Mouse (Mus musculus): ENCODE results near the gene Tpgs1. TPM values are rescaled to one million over a fixed set of nuclear protein-coding genes. Genes with fewer than 3 reads are reported as not detected.

Gene Tpgs1
- 54.6 and 58.9 TPM in 2 replicates for polyA plus RNA-seq (2015; fragmentation: Nextera tagmentation; extraction: Ambion mirVana)

DNA sequence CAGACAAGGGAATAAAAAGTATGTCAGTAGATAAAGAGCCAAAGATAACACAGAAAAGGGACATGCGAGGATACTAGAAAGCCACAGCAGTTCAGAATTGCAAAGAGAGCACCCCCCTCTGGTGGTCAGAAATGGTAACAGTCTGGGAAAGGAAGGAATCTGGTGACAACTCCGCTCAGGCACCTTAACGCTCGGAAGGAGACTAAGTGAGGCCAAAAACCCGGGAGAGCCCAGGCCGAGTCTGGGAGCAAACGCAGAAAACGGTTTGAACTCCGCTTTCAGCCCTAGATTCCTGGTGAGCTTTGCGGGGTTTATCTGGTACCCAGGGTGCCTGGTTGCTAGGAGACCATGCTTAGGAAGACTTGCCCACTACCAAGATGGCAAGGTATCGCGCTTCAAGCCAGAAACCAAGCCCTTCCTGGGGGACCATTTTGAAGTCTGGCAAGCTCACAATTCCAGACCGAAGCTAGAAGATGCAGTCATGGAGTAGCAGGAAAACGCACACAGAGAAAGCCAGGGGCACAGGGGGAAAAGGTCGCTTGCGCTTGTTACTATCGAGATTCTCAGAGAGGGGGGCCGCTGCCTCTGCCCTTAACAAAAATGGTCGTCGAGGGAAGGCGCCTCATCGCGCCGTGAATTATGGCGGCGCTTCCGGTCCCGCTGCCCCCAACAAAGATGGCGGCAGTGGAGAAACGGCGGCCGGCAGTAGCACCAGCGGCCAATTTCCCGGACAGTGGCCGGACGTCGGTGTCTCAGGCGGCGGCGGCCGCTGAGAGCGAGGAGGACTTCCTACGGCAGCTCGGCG lies at the start of gene Tpgs1:
Gene Tpgs1 (plus strand): TSS at position 599 of the 805 bp plus-strand sequence.
- peaks cover 16% of the 10 kb centered on the region for H3K4me1 ChIP-seq
- under 1% methylated on average over 45 of the region's 45 CpGs for WGBS

DNA sequence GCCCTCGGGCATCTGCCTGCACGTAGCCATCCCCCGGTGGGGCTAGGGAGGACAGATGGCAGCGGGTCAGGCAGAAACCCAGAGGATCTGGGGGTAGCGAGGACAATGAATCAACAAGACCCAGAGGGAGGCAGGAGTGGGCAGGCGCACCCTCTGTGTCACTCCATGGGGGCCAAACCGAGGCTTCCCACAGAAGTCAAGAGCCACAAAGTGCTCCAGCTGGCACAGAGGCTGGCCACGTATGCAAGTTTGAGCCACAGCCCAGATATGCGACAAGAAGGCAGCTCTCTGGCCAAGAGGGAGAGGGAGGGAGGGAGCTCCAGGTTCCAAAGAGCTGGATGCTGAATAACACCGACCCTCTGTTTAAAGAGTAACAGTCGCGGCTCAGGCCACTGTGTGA lies 45.2 kb upstream of the Tpgs1 start:
- no peak overlapping the region for H3K27ac ChIP-seq
- H3K9ac ChIP-seq: no peak overlapping the region
- no peak overlapping the region for H3K4me3 ChIP-seq
- 79% methylated on average over 12 of the region's 12 CpGs for WGBS
- ATAC-seq (ENCODE audit: insufficient number of reproducible peaks, low FRiP score, low TSS enrichment, low read depth): no peak
- H3K27me3 ChIP-seq: no peaks in the 10 kb centered on the region
- no peaks in the 10 kb centered on the region for H3K36me3 ChIP-seq
- H3K4me2 ChIP-seq: no peak overlapping the region
- no peaks in the 10 kb centered on the region for H3K9me3 ChIP-seq
- no peaks in the 10 kb centered on the region for H3K4me1 ChIP-seq

More for the DNA sequence above, at the start of gene Tpgs1:
- peak within 1 kb of the TSS; percentile 91 for H3K27ac ChIP-seq
- H3K27me3 ChIP-seq: no peaks in the 10 kb centered on the region
- H3K4me3 ChIP-seq: peak within 1 kb of the TSS; percentile 67
- H3K9me3 ChIP-seq: no peaks in the 10 kb centered on the region
- peaks cover 19% of the 10 kb centered on the region for H3K36me3 ChIP-seq
- H3K4me2 ChIP-seq: peak within 1 kb of the TSS; percentile 85
- ATAC-seq (ENCODE audit: insufficient number of reproducible peaks, low FRiP score, low TSS enrichment, low read depth): peak; percentile 70
- H3K9ac ChIP-seq: peak within 1 kb of the TSS; percentile 64

DNA sequence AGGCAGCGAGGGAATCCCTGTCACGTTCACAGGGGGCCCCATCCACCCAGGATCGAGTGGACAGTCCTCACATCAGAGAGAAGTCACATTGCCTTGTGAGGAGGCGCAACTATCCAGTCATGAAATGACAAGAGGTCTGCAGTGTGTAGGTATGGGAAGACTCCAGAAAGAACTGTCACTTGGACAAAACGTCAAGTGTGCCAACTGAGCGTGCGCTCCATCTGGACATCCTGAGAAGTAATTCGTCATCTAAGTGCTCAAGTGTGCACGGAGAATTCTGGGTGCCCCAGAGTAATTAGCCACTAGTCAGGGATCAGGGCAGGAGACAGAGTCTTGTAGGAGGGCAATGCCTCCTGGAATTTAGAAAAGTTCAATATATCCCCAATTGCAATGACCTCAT lies 43.8 kb upstream of the Tpgs1 start:
- no peak for ATAC-seq (ENCODE audit: insufficient number of reproducible peaks, low FRiP score, low TSS enrichment, low read depth)
- H3K9me3 ChIP-seq: no peaks in the 10 kb centered on the region
- no peaks in the 10 kb centered on the region for H3K4me1 ChIP-seq
- no peak overlapping the region for H3K4me3 ChIP-seq
- 81% methylated on average over 9 of the region's 9 CpGs for WGBS
- H3K36me3 ChIP-seq: no peaks in the 10 kb centered on the region
- H3K9ac ChIP-seq: no peak overlapping the region
- no peaks in the 10 kb centered on the region for H3K27me3 ChIP-seq
- no peak overlapping the region for H3K4me2 ChIP-seq
- no peak overlapping the region for H3K27ac ChIP-seq

DNA sequence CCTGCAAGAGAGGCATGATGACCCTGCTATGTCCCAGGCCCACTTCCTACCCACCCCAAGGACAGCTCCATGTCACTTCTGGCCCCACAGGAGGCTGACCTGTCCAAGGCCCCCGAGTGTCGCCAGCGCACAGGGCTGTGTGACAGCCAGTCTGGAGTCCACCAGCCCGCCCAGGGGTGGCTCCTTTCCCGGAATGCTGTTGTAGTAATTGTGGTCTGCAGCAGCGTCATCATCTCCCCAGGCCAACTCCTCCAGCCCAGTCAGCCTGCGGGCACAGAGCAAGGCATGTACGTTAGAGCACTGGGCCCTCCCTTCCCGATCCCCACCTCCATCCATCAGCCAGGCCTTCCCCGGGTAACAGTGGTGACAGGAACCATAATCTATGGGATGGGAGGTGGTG lies 43.0 kb upstream of the Tpgs1 start:
- Histone ChIP-seq H3K27ac (no peak overlapping the region), H3K36me3 (no peaks in the 10 kb centered on the region), H3K9me3 (no peaks in the 10 kb centered on the region), H3K27me3 (no peaks in the 10 kb centered on the region), H3K4me1 (no peaks in the 10 kb centered on the region), H3K4me3 (no peak overlapping the region), H3K4me2 (no peak overlapping the region), H3K9ac (no peak overlapping the region)
- no peak for ATAC-seq (ENCODE audit: insufficient number of reproducible peaks, low FRiP score, low TSS enrichment, low read depth)
- WGBS: 82% methylated on average over 10 of the region's 10 CpGs

DNA sequence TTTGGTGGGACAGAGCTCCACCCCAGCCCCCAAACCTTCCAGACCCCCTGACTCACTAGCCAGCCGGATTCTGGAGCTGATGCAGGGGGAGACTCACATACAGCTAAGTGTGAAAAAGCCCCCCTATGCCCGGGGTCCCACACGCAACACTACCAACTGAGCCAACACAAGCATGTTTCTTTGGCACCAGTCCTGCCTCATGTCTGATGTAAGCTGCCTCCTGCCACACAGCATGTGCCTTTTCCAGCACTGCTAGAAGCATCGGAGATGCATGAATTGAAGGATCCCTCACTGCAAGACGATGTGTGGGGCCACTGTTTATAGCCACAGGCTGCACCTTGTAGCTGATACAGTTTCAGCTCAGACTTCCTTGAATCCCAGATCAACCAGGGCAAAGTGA lies 40.8 kb upstream of the Tpgs1 start:
- no peaks in the 10 kb centered on the region for H3K4me1 ChIP-seq
- WGBS: 83% methylated on average over 5 of the region's 5 CpGs
- no peaks in the 10 kb centered on the region for H3K27me3 ChIP-seq
- no peak overlapping the region for H3K4me2 ChIP-seq
- H3K9ac ChIP-seq: no peak overlapping the region
- H3K9me3 ChIP-seq: no peaks in the 10 kb centered on the region
- no peak overlapping the region for H3K4me3 ChIP-seq
- H3K36me3 ChIP-seq: no peaks in the 10 kb centered on the region
- no peak for ATAC-seq (ENCODE audit: insufficient number of reproducible peaks, low FRiP score, low TSS enrichment, low read depth)
- H3K27ac ChIP-seq: no peak overlapping the region

DNA sequence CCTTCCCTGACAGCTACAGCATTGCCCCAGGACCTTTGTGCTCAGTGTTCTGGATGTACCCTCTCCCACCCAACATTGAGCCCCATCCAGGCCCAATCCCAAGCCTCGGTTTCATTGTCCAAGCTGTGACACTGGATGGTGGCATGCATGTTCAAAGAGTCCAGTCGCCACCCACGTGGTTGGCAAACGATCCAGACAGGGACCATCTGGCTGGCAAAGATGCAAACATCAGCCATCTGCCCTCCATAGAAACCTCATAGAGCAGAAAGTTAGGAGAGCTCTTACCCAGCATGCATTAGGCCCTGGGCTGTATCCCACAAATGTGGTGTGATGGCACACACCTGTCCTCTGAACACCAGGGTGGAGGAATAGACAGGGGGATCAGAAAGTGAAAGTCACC lies 37.7 kb upstream of the Tpgs1 start:
- no peaks in the 10 kb centered on the region for H3K9me3 ChIP-seq
- no peaks in the 10 kb centered on the region for H3K4me1 ChIP-seq
- ATAC-seq (ENCODE audit: insufficient number of reproducible peaks, low FRiP score, low TSS enrichment, low read depth): no peak
- H3K36me3 ChIP-seq: no peaks in the 10 kb centered on the region
- no peak overlapping the region for H3K27ac ChIP-seq
- H3K4me3 ChIP-seq: no peak overlapping the region
- 0 out of 2 replicates have a peak, but pooled peaks cover 2% of the 10 kb centered on the region for H3K27me3 ChIP-seq
- 89% methylated on average over 4 of the region's 4 CpGs for WGBS
- H3K4me2 ChIP-seq: no peak overlapping the region
- no peak overlapping the region for H3K9ac ChIP-seq

DNA sequence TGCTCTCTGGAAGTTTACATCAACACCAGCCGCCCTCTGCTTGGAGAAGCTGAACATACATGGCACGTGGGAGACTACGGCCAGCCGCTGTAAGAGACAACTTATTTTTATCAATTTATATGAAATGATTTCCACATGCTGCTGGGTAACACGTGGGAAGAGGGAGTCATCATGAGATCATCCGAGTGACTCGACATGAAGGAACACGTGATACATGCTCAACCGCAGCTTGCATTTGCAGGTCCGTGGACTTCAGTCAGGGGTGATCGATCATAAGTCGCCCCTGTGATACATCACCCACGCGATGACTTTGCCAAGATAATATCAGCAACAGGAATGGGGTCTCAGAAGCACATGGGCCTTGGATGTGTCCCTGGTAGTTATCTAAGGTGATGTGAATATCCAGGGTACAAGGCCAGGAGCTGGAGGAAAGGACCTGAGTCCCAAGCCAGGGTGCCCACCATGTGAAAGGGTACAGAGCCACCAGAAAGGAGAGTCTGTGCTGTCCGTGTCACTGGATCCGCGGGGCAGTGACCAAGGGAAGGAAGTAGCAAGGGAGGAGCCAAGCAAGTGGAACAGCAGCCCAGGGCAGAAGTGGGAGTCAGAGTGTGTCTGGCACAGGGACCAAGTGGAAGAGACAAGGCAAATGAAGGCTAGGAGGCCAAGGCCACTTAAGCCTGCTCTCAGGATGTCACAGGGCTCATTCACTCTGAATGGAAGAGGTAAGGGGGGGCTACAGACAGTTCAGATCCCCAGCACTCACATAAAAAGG lies 36.0 kb upstream of the Tpgs1 start:
- ATAC-seq (ENCODE audit: insufficient number of reproducible peaks, low FRiP score, low TSS enrichment, low read depth): no peak
- WGBS: 76% methylated on average over 17 of the region's 17 CpGs
- no peak overlapping the region for H3K4me3 ChIP-seq
- H3K27ac ChIP-seq: no peak overlapping the region
- H3K27me3 ChIP-seq: peaks cover 14% of the 10 kb centered on the region
- no peak overlapping the region for H3K4me2 ChIP-seq
- H3K36me3 ChIP-seq: no peaks in the 10 kb centered on the region
- H3K9ac ChIP-seq: no peak overlapping the region
- H3K4me1 ChIP-seq: peaks cover 16% of the 10 kb centered on the region
- no peaks in the 10 kb centered on the region for H3K9me3 ChIP-seq

DNA sequence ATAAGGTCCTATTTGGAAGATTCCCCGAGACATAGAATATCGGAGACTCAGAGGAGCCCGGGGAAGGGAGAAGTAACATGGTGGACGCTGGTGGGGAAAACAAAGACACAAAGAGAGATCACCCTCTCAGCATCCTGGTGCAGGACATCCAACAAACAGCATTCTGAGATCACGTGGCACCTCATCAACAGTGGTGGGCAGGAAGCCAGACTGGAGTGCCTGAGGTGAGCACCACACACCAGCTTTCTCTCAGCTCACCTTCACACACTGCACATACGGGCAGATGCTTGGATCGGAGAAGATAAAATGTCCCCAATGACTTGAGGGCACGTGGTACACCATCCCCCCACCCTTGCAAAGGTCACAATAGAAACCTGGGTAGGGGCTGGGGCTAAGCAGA lies 32.9 kb upstream of the Tpgs1 start:
- Histone ChIP-seq H3K9me3 (no peaks in the 10 kb centered on the region), H3K36me3 (no peaks in the 10 kb centered on the region), H3K9ac (no peak overlapping the region), H3K27me3 (peaks cover 35% of the 10 kb centered on the region), H3K27ac (no peak overlapping the region), H3K4me1 (peaks cover 31% of the 10 kb centered on the region), H3K4me3 (no peak overlapping the region; the same call in 1 of the 2 replicates), H3K4me2 (peak overlapping the region; percentile 94; the same call in 1 of the 2 replicates)
- ATAC-seq (ENCODE audit: insufficient number of reproducible peaks, low FRiP score, low TSS enrichment, low read depth): no peak
- 83% methylated on average over 8 of the region's 8 CpGs for WGBS

DNA sequence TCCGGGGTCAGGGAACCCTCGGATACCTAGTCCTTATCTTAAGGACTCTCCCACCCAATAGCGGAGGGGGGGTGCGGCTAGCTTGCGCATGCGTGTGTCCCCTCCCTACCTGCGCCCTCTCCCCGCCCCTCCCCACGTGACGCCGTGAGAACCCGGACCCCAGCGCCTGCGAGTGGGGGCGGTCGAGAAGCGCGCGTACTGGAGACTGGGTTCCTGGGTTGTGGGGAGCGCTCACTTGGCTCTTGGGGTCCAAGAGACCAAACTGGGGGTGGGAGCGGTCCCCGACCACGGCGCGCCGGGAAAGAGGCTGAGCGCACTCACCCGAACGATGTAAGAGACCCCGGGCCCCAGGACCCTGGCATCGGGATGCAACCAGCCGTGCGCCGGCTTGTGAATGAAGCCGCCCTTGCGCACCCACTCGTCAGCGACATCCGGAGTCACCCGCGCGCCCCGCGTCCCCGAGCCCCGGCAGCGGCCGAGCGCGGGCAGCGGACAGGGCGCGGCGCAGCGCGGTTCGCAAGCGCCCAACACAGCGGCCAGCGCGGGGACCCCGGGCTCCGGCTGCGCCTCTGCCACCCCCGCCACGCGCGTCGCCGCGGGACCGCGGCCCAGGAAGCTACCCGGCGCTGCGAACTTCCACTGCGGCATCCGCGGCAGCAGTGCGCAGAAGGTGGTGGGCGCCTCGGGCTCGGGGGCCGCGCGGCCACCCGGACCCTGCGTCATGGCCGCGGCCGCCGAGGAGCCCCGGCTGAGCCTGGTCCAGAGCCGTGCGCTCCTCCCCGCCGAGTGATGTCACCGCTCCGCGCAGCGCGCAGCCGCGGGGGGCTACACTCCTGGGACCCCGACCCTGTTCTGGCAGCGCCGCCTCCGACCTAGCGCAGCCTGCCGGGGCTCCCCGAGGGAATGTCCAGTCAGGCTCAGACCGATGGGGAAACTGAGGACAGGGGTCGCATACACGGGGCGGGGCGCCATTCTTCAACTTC lies 31.8 kb upstream of the Tpgs1 start, which contains the start of gene Shc2:
Gene Shc2 (minus strand): TSS at position 791 of the 983 bp plus-strand sequence.
- WGBS: under 1% methylated on average over 95 of the region's 116 CpGs
- Histone ChIP-seq H3K27ac (peak within 1 kb of the TSS; percentile 76), H3K4me3 (peak within 1 kb of the TSS; percentile 70), H3K4me1 (peaks cover 31% of the 10 kb centered on the region), H3K9me3 (no peaks in the 10 kb centered on the region), H3K4me2 (peak within 1 kb of the TSS; percentile 94), H3K36me3 (no peaks in the 10 kb centered on the region), H3K27me3 (peaks cover 35% of the 10 kb centered on the region), H3K9ac (peak within 1 kb of the TSS; percentile 60)
- peak; percentile 69 for ATAC-seq (ENCODE audit: insufficient number of reproducible peaks, low FRiP score, low TSS enrichment, low read depth)

DNA sequence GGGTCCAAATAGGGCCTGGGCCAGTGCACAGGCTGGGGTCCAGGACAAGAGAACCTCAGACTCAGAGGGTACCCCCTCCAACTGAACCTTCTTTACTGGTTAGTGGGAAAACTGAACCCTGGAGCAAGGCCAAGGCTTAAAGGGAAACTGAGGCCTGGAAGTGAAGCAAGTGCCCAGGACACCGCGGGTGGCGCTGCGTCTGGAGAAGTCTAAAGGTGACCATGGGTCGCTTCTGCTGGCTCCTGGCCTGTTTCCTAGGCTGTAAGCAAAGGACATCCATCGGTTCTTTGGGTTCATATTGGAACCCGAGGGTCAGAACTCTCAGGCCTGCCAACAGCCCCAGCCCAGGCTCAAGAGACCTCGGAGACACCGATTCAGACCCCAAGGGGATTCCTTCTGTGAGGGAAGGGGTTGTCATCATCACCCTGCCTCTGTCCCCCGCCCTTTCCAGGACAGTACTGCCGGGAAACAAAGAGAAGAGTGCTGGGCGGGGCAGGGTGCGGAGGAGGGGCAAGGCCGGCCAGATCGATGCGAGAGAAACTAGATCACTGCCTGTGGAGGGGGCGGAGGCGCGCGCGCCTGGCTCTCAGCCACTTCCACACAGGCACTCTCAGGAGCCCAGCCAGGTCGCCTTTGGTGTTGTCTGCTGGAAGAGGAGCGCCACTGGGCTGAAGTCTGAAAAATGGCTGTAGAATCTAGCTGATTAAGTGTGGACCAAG lies 30.5 kb upstream of the Tpgs1 start:
- H3K4me2 ChIP-seq: peak overlapping the region; percentile 94
- H3K36me3 ChIP-seq: no peaks in the 10 kb centered on the region
- no peak for ATAC-seq (ENCODE audit: insufficient number of reproducible peaks, low FRiP score, low TSS enrichment, low read depth)
- WGBS: 10% methylated on average over 20 of the region's 23 CpGs
- 0 out of 2 replicates have a peak overlapping the region, but pooled peaks have one; percentile 60 for H3K9ac ChIP-seq
- H3K27me3 ChIP-seq: peaks cover 35% of the 10 kb centered on the region
- H3K4me1 ChIP-seq: peaks cover 31% of the 10 kb centered on the region
- 0 out of 2 replicates have a peak overlapping the region, but pooled peaks have one; percentile 76 for H3K27ac ChIP-seq
- H3K4me3 ChIP-seq: peak overlapping the region; percentile 70
- no peaks in the 10 kb centered on the region for H3K9me3 ChIP-seq

DNA sequence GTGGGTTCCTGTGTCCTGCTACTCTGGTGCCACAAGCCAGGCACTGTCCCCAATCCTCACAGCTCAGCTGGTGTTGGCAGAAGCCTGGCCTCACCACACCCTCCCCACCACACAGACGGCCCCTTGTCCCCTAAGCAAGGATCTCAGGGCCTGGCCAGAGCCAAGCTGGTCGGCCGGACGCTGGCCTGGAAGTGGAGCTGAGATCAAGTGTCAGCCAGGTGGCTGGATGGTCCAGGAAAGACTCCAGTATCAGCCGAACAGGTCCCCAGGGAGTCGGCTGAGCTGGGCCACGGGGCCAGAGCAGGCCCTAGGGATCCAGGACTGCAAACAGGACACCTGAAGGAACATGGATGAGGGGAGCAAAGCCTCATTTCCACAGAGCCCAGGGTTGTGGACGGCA lies 23.5 kb upstream of the Tpgs1 start, which contains the start of gene Odf3l2:
Gene Odf3l2 (minus strand): TSS at position 28 of the 400 bp plus-strand sequence.
- 57% methylated on average over 8 of the region's 8 CpGs for WGBS
- Histone ChIP-seq H3K27me3 (no peaks in the 10 kb centered on the region), H3K36me3 (no peaks in the 10 kb centered on the region), H3K4me2 (no peak within 1 kb of the TSS), H3K9ac (no peak within 1 kb of the TSS), H3K27ac (no peak within 1 kb of the TSS), H3K4me3 (no peak within 1 kb of the TSS), H3K4me1 (no peaks in the 10 kb centered on the region), H3K9me3 (no peaks in the 10 kb centered on the region)
- ATAC-seq (ENCODE audit: insufficient number of reproducible peaks, low FRiP score, low TSS enrichment, low read depth): peak; percentile 25; the same call in 1 of the 2 replicates

Measured in limb, embryonic 15.5 days (tissue).